Mouse (Mus musculus): ENCODE results near the gene Rhog.

GRCm38 (mm10) chr7:102244782-102245535, 10.9 kb downstream of the Rhog start:
- TF ChIP-seq POLR2A (IDR thresholded peaks at IDR 0.05; ENCODE audit: insufficient read length, low read depth) (no peak), MAX (IDR thresholded peaks at IDR 0.05; ENCODE audit: low read depth) (no peak), USF1 (IDR thresholded peaks at IDR 0.05; ENCODE audit: low read depth) (no peak), TCF12 (IDR thresholded peaks at IDR 0.05; ENCODE audit: insufficient read depth, poor library complexity, severe bottlenecking) (no peak), SRF (IDR thresholded peaks at IDR 0.05; ENCODE audit: control insufficient read depth, insufficient read length, low read depth) (no peak), REST (IDR thresholded peaks at IDR 0.05; ENCODE audit: insufficient read depth, insufficient read length) (no peak), CEBPB (IDR thresholded peaks at IDR 0.05; ENCODE audit: insufficient read depth, poor library complexity, severe bottlenecking) (no peak), MYOG (IDR thresholded peaks at IDR 0.05; ENCODE audit: control insufficient read depth in 1 of 3, insufficient read depth in 1 of 3, insufficient read length in 2 of 3, low read depth in 2 of 3) (no peak), MYOD1 (IDR thresholded peaks at IDR 0.05; ENCODE audit: control insufficient read depth in 1 of 3, insufficient read length in 2 of 3, low read depth in 2 of 3) (no peak), E2F4 (IDR thresholded peaks at IDR 0.05; ENCODE audit: insufficient read depth) (no peak)

All from myocyte (in vitro differentiated cells).